Mouse (Mus musculus): Measurements from ENCODE around the gene Plaa.

The Plaa gene

DNA sequence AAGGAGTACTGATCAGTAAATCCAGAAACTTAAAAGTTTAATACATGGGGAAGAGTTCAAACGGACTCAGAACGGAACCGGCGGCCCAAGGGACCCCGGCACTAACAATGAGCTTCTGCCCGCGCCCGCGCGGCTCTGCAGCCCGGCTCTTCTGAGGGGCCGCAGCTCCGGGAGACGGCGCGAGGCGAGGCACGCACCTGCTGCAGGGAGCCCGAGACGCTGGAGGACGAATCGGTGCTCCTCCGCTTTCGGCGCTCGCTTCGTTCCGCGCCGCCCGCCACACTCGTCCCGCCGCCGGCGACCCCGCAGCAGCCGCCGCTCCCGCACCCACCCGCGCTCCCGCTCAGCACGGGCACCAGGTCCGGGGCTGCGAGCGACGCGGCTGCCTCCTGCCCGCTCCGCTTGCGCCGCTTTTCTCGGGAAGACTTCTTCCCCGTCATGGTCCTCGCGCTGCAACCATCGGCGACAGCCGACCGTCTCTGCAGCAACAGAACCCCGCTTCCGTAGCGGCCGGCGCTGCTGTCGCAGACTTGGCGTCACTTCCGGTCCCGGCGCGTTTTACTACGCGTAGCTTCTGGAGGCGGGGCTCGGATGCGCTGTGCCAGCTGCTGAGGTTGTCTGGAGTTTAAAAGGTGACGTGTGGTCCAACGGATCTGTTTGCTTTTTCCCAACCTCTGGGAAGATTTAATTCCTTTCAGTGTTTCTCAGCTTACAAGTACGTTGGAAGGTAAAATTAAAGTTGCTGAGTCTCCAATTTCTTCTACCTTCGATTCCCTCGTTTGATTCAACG, 46.6 kb downstream of the Plaa start, which contains the start of the genes Gm10306 and Caap1:
Gene Gm10306, plus strand, starts transcription at position 282 of the 790 bp plus-strand sequence.
Gene Caap1, minus strand, starts transcription at position 532 of the 790 bp plus-strand sequence.
- peak; percentile 97 for DNase-seq (ENCODE audit: low read depth, low spot score)

DNA sequence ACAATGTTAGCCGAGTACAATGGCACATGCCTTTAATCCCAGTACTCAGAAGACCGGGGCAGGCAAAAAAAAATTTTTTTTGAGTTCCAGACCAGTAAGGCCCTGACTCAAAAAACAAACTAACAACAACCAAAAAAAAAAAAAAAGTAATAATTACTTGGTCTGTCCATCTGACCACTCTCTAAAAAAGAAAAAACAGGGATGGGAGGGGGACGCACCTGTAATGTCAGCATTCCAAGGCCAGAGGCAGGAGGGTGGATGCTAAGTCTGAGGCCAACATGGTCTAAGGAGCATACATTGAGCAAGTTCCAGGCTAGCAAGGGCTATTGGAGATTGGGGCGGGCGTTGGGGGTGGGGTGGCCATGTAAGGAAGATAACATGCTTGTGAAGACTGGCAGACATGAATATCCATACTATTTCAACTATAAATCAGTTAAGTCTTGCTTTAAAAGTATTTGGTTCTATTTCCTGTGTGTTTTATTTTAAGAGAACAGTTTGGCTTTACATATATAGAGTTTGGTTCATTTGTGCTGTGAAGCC, 48.0 kb downstream of the Plaa start:
- peak; percentile 27 for DNase-seq (ENCODE audit: low read depth, low spot score)

DNA sequence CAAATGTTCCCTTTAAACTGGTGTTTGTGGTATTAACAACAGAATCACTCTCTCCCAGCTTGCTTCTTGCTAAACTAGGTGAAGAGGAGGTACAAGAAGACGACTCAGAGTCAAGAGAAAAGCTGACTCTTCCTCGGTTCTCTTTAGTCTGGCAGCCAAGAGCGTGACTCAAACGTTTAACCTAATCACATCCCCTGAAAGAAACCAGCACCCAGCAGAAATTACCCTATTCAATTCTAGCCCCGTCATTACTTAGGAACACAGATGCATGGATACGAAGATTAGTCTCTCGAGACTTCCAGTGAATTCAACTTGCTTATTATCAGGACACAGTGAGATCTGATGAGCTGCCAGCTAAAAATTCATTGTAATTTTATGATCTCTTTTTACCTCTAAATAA, 58.7 kb downstream of the Plaa start:
- no peak for DNase-seq (ENCODE audit: low read depth, low spot score)

DNA sequence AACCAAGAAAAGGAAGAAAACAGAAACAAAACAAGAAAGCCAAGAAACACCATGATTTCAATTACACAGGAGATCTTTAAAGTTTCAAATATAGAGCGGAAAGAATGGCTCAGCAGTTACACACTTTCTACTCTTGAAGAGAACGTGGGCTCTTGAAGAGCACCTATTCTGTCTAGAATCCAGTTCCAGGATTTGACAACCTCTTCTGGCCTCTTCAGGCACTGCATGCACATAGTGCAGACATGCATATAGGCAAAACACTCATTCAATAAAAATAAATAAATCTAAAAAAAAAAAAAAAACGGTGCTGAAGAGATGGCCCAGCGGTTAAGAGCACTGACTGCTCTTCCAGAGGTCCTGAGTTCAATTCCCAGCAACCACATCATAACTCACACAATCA, 60.0 kb downstream of the Plaa start:
- peak; percentile 64 for DNase-seq (ENCODE audit: low read depth, low spot score)

DNA sequence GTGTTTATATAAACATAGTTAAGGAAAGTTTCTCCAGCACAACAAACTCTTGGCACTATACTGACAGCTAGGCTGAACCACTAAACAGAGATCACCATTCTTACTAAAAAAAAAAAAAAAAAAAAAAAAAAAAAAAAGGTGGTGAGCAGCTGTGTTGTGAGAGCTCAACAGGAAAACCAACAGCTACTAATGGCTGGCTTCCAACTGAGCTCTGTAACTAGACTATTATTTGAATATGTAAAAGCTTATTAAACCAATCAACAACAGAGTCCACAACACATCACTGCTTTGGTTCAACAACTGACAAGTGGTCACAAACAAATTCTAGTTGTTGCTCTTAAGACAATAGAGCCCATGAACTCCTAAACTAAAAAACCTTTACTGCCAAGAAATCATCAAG, 69.8 kb downstream of the Plaa start:
- no peak for DNase-seq (ENCODE audit: low read depth, low spot score)

DNA sequence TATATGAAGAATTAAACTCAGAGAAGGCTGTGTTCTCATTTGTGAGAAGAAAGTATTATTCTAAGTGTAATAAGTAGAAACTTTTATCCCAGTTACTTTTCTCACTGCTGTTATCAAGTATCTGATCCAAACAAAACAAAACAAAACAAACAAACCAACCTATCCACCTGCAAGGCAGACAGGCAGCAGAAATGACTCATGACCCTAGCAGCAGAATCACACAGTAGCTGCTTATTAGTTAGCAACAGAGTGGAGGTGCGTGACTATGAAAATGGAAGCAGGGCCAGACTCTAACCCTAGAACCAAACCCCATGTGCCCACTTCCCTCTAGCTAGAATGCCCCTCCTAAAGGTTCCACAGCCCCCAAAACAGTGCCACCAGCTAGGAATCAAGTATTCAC, 73.6 kb downstream of the Plaa start:
- no peak for DNase-seq (ENCODE audit: low read depth, low spot score)

DNA sequence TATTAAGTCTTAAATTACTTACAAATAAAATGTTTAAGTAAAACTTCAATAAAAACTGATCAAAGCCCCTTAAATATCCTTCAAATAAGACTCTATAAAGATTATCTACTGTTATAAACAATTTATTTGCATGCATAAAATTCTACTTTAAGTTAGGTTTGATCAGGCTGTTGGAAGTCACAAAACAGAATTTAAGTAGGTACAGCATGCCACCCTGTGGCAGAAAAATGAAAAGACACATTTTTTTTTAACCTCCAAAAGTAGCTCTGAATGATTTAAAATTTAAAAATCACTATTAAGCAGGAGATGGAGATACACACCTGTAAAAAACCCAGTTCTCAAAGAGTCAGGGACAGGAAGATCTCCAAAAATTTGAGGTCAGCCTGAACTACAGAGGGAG, 79.7 kb downstream of the Plaa start:
- no peak for DNase-seq (ENCODE audit: low read depth, low spot score)

DNA sequence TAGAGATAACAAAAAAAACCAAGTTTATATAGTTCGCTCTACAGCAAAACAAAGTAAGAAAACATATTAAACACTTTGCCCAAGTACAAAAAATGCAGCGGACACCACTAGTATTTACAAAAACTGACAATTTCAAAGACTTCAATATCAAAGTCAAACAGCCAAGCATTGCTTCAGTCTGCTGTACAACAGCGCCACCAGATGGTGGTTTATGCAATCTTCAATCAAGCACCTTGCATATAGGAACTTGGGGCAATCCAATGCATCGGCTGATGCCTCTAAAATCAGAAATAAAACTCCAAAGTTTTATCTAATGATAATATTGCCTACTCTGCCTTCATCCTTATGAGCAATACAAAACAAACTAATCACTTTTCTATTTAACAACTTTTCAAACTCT, 85.4 kb downstream of the Plaa start:
- DNase-seq (ENCODE audit: low read depth, low spot score): peak; percentile 74

Measured in ZHBTc4 (cell line).